Mouse (Mus musculus) hindbrain, embryonic 15.5 days (tissue): ENCODE measurements around the gene Gm20458. TPM values are rescaled to one million over a fixed set of nuclear protein-coding genes. Genes with fewer than 3 reads are reported as not detected.

Source experiments
- ATAC-seq: fragments of 200-750 bp; cut with Nextera tagmentation; 2 replicates; pipeline ENCODE4 v1.8.0; 2017; ENCODE audit warnings: low read depth, moderate number of reproducible peaks, moderate TSS enrichment; ENCODE audit not compliant: low FRiP score
- H3K27ac ChIP-seq: fragments of 300-500 bp; sonication (generic); replicated peaks from 2 replicates; pipeline ENCODE4 v1.5.1; 2015; ENCODE audit warnings: mild to moderate bottlenecking, inconsistent platforms
- H3K27me3 ChIP-seq: fragments of 300-500 bp; sonication (generic); 2 replicates; pipeline ENCODE4 v1.6.1; 2015; ENCODE audit warnings: control low read depth, inconsistent platforms
- H3K36me3 ChIP-seq: fragments of 300-500 bp; sonication (generic); 2 replicates; pipeline ENCODE4 v1.6.1; 2015; ENCODE audit warnings: control low read depth, inconsistent platforms
- H3K4me1 ChIP-seq: fragments of 300-500 bp; sonication (generic); replicated peaks from 2 replicates; pipeline ENCODE4 v1.6.1; 2015; ENCODE audit warnings: control low read depth, inconsistent platforms
- H3K4me2 ChIP-seq: fragments of 300-500 bp; sonication (generic); 2 replicates; pipeline ENCODE4 v1.6.1; 2015; ENCODE audit warnings: moderate library complexity, mild to moderate bottlenecking, inconsistent platforms
- H3K4me3 ChIP-seq: fragments of 300-500 bp; sonication (generic); 2 replicates; pipeline ENCODE4 v1.5.1; 2015; ENCODE audit warnings: mild to moderate bottlenecking, inconsistent platforms
- H3K9ac ChIP-seq: fragments of 300-500 bp; sonication (generic); 2 replicates; pipeline ENCODE4 v1.6.1; 2015; ENCODE audit warnings: inconsistent platforms
- H3K9me3 ChIP-seq: fragments of 300-500 bp; sonication (generic); 2 replicates; pipeline ENCODE4 v1.6.1; 2016; ENCODE audit warnings: control low read depth, inconsistent platforms
- WGBS: fragments of 180-500 bp; shearing (Covaris S2); methylation state at CpG from one replicate; pipeline ENCODE4 v1.1.7; 2015; 5-methylcytosine and 5-hydroxymethylcytosine counted together
- polyA plus RNA-seq: library from polyadenylated mRNA; unstranded; fragments of >200 nt; fragmentation: Nextera tagmentation; extraction: Ambion mirVana; gene quantifications from 2 replicates; pipeline ENCODE4 v1.2.1, GENCODE M21; 2015

Gm20458 gene
- polyA plus RNA-seq, 1 experiment from 2014 or later = 6.6 TPM

DNA sequence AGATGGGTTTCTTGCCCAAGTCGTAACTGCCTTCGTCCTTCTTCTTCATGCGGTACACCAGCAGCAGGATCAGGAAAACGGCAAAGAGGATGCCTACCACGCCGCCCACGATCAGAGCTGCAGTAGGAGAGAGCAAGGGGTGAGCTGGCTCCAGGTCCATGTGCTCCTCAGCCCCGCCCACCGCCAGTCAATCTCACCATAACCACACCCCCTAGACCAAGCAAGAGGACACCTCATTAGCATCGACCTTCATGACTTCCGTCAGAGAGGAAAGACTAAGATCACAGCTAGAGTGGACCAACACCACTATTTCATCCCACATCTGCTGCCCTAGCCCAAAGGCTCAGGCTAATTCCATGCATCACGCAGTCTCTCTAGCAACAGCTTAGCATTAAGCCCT is 34.6 kb upstream of the Gm20458 start:
- Histone ChIP-seq H3K36me3 (no peaks in the 10 kb centered on the region), H3K4me2 (no peak overlapping the region), H3K4me1 (no peaks in the 10 kb centered on the region), H3K4me3 (no peak overlapping the region), H3K27me3 (no peaks in the 10 kb centered on the region), H3K9me3 (no peaks in the 10 kb centered on the region), H3K9ac (no peak overlapping the region), H3K27ac (no peak overlapping the region)
- ATAC-seq = no peak
- 31% methylated on average over 12 of the region's 12 CpGs for WGBS

DNA sequence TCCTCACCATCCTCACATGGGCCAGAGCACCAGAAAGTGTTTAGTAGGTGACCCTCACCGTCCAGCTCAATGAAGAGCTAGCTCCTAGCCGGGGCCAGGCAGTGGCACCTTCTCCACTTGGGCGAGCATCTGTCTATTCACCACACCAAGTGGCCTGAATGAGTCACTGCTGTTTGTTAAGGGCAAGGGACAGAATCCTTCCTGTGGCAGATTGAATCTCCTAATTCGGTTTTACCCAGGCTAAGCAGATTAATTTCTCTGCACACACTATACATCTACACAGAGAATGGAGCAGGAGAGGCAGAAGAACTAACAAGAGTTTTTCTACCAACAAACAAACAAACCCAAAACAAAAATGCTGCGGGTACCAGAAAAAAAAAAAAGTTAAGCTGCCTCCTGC is 33.8 kb upstream of the Gm20458 start:
- H3K9ac ChIP-seq = no peak overlapping the region

DNA sequence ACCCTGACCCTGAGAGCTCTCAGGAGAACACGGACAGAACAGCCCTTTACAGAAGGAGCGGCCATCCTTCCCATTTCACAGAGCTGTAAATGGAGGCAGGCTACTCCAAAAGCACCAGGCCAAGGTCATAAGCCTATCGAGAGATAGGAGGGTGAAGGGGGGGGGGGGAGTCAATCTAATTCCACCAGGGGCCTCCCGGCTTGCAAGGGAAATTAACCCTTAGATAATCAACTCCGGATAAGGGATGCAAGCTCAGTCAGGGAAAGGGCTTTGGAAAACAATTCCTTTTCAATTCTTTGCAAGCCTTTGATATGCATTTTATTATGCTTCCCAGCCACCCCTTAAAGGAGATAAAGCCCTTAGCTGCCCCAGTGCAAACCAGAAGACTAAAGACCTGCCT is 32.3 kb upstream of the Gm20458 start:
- no peak overlapping the region for H3K27ac ChIP-seq
- H3K27me3 ChIP-seq = no peaks in the 10 kb centered on the region
- H3K9ac ChIP-seq = no peak overlapping the region
- H3K4me3 ChIP-seq = no peak overlapping the region
- no peaks in the 10 kb centered on the region for H3K4me1 ChIP-seq
- H3K36me3 ChIP-seq = no peaks in the 10 kb centered on the region
- ATAC-seq = no peak
- H3K4me2 ChIP-seq = no peak overlapping the region
- no peaks in the 10 kb centered on the region for H3K9me3 ChIP-seq
- 45% methylated on average over 5 of the region's 5 CpGs for WGBS

More for the DNA sequence above, 33.8 kb upstream of the Gm20458 start:
- Histone ChIP-seq H3K4me1 (no peaks in the 10 kb centered on the region), H3K36me3 (no peaks in the 10 kb centered on the region), H3K27ac (no peak overlapping the region), H3K27me3 (no peaks in the 10 kb centered on the region), H3K4me3 (no peak overlapping the region), H3K9me3 (no peaks in the 10 kb centered on the region), H3K4me2 (no peak overlapping the region)
- 92% methylated on average over 5 of the region's 5 CpGs for WGBS
- no peak for ATAC-seq

DNA sequence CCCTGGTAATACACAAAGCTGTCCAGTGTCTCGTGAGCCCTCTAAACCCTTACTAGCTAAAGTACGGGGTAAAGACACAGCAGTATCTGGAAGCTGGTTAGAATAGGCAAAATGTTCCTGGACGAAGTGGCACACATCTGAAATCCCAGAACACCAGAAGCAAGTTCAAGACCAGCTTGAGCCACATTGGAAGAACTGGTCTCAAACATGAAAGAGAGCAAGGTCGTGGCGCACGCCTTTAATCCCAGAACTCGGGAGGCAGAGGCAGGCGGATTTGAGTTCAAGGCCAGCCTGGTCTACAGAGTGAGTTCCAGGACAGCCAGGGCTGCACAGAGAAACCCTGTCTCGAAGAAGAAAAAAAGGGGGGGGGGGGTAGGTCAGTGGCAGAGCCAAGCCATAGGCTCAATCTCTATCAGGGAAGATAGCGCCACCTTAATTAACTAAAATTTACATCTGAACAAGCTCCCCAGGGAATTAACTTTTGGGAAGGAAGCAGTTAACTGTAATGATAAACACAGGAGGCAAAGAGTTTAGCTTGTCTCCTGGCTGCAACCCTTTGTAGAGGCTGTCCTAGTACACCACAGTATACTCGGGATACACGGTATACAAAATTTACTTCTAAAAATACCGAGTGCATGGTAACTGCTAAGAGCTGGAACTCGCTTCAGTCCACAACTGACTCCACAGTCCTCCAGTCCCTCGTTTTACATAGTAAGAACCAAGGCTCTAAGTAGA is 30.7 kb upstream of the Gm20458 start:
- Histone ChIP-seq H3K9me3 (no peaks in the 10 kb centered on the region), H3K27me3 (no peaks in the 10 kb centered on the region), H3K4me1 (no peaks in the 10 kb centered on the region), H3K4me2 (no peak overlapping the region), H3K9ac (no peak overlapping the region), H3K27ac (no peak overlapping the region), H3K36me3 (no peaks in the 10 kb centered on the region), H3K4me3 (no peak overlapping the region)
- no peak for ATAC-seq
- WGBS = 50% methylated on average over 15 of the region's 15 CpGs

DNA sequence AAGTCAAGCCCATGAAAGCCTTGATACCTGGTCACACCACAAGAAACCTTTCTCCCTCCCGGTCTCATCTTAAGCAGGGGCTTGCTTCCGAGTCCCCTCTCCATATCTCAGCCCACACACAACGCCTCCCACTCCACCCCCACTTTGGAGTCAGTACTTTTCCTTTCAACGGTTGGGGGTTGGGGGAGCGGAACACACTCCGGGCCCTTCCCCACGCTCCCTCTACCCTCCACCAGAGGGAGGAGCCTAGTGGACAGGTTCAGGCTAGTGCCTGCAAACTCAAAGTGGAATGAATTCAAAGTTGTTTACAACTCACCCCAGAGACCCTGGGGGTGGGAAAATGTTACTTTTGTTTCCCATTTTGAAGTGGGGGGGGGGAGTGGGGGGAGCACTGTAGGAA is 30.1 kb upstream of the Gm20458 start:
- no peaks in the 10 kb centered on the region for H3K9me3 ChIP-seq
- no peak overlapping the region for H3K27ac ChIP-seq
- ATAC-seq = no peak
- H3K4me2 ChIP-seq = no peak overlapping the region
- no peaks in the 10 kb centered on the region for H3K36me3 ChIP-seq
- H3K4me1 ChIP-seq = no peaks in the 10 kb centered on the region
- no peak overlapping the region for H3K9ac ChIP-seq
- no peak overlapping the region for H3K4me3 ChIP-seq
- 14% methylated on average over 7 of the region's 7 CpGs for WGBS
- no peaks in the 10 kb centered on the region for H3K27me3 ChIP-seq

DNA sequence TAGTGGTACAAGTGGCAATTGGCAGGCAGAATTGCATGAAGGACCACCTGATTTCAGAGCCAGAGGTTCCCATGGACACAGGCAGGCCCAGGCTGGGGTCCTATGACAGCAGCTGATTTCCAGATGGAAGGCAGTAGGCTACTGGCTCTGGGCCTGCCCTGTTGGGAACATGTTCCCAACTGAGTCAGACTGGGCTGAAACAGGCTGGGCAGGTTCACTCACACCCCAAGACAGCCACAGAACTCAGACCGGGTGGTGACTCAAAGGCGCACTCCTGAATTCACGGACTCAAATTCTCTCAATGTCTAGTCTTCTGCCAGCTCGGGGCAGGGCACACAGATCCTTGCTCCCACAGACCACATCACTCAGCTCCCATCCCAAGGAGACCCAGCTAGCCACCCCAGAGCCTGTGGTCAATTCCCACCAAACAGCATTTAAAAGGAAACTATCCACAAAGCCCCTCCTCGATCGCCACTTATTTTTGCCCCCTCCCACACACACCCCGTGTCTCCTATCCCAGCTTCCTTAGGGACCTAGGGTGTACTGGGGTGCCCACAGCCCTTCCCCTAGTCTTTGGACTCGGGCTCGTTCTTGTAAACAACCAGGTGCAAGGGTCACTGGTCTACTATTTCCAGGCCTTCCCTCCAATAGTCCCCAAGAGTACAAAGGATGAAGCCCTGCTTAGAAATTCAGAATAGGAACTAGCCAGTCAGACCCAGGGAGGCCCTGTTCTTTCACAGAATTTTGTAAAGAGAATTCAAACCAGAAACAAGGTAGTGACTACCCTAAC is 28.9 kb upstream of the Gm20458 start:
- Histone ChIP-seq H3K4me1 (no peaks in the 10 kb centered on the region), H3K27ac (no peak overlapping the region), H3K36me3 (no peaks in the 10 kb centered on the region), H3K4me2 (no peak overlapping the region), H3K9me3 (no peaks in the 10 kb centered on the region), H3K4me3 (no peak overlapping the region), H3K9ac (no peak overlapping the region), H3K27me3 (no peaks in the 10 kb centered on the region)
- no peak for ATAC-seq
- WGBS = 67% methylated on average over 9 of the region's 9 CpGs

DNA sequence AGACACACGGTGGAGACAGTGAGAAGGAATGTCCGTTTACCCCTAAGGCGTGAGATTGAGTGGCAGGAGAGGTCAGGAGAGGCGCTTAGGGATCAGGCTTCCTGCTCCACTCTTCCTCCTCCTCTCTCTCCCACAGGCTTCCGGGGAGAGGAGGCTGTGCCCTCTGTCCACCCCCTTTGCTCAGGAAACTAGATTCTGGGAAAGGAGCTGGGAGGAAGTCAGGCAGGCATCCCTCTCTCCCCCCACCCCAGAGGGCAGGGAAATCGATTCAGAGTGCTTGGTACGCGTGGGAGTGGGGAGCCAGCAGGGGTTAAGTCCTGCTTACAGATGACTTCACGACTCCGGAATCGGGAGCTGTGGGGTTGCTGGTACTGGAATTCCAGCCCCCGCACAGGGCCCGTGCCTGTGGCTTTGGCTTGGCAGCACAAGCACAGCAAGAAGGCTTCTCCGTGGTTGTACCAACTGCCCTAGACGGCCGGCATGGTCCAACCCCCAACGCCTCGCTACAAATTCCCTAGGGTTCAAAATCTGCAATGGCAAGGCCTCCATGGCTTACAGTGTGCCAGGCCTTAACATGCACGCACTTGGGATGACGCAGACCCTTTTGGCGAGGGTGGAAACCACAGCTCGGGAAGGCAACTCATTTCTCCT is 28.1 kb upstream of the Gm20458 start:
- H3K4me2 ChIP-seq = no peak overlapping the region
- no peaks in the 10 kb centered on the region for H3K36me3 ChIP-seq
- WGBS = 32% methylated on average over 22 of the region's 22 CpGs
- no peak for ATAC-seq
- no peaks in the 10 kb centered on the region for H3K9me3 ChIP-seq
- H3K27ac ChIP-seq = no peak overlapping the region
- no peaks in the 10 kb centered on the region for H3K4me1 ChIP-seq
- H3K9ac ChIP-seq = no peak overlapping the region
- no peak overlapping the region for H3K4me3 ChIP-seq
- no peaks in the 10 kb centered on the region for H3K27me3 ChIP-seq

DNA sequence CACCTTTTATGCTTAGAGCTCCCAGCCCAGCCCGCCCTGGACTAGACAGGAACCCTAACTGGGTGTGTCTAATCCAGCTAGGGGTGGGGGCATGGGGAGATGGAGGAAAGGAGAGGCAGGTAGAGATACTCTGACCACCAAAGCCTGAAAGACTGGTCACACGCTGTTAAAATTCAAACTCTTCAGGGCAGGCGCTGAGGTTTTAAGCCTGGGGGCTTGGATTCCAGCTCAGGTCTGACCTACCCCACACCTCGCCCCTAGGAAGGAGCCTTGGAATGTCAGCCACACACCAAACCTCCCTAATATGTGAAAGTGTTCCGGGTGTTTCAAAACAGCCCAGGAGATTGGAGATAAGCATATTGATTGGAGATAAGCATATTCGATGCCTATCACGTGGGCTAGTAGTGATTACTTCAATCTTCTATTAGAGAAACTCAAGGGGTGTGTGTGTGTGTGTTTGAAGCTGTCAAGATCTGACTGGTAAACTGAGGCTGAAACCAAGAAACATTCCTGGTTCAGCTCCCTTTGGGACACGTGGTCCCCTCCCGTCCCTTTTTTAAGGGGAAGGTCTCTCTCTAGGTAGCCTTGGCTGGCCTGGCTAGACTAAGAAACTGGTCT is 27.4 kb upstream of the Gm20458 start:
- Histone ChIP-seq H3K4me2 (no peak overlapping the region), H3K4me3 (no peak overlapping the region), H3K27ac (no peak overlapping the region), H3K27me3 (no peaks in the 10 kb centered on the region), H3K9me3 (no peaks in the 10 kb centered on the region), H3K36me3 (no peaks in the 10 kb centered on the region), H3K4me1 (no peaks in the 10 kb centered on the region), H3K9ac (no peak overlapping the region)
- no peak for ATAC-seq
- 86% methylated on average over 9 of the region's 9 CpGs for WGBS

DNA sequence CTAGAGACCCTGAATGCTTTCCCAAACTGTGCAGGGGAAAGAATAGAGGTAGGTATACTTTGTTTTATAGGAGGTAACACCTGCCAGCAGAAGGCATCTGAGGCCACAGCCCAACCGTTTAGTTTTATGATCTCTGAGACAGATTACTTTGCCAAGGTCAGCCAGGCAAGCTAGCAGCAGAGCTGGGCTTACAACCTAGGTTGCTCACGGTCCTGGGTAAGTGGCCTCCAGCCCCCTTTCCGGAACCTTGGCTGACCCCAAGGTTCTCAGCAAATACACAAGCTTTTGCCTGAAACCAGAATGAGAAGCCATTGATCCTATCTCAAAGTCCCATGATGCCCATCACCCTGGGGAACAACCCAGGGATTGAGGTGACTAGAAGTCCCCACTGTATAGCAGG is 26.1 kb upstream of the Gm20458 start:
- Histone ChIP-seq H3K4me3 (no peak overlapping the region), H3K9me3 (no peaks in the 10 kb centered on the region), H3K27me3 (no peaks in the 10 kb centered on the region), H3K4me1 (no peaks in the 10 kb centered on the region), H3K9ac (no peak overlapping the region), H3K27ac (no peak overlapping the region), H3K4me2 (no peak overlapping the region), H3K36me3 (no peaks in the 10 kb centered on the region)
- ATAC-seq = no peak
- WGBS = 86% methylated on average over 3 of the region's 3 CpGs

DNA sequence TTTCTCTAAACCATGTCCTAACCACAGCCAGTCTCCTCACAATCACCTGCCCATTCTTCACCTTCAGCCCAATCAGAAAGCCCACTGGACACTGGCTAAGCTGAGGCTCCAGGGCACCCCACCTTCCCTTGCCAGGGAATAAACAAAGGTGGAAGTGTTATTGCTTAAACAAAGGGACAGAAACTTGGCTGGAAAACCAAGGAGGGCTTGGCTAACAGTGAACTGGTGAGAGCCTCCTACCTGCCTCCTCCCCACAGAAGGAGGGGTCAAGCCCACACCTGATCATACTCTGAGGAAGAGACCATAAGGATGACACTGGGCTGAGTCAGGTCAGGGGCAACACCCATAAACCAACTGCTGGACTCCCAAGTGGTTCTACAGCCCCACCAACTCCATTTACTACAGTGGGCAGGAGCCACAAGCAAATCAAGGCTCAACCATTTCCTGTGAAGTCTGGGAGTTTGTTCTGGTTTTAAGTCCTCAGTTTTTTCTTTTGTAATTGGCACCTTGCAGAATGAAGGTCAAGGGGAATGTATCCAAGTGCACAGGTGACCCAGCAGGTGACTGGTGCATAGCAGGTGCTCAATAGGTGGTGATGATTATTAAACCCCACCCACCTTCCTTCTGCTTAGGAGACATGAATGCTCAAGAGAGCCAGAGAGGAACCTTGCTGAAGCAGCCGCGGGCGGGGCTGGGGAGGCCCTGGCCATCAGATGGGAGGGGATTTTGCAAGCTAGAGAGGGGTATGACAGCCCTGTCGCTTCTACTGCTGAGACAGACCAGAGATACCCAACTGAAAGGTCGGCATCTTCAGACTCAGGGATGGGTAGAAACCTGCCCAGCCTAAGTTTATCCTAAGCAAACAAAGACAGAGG is 25.3 kb upstream of the Gm20458 start:
- ATAC-seq = no peak
- Histone ChIP-seq H3K9ac (no peak overlapping the region), H3K27me3 (no peaks in the 10 kb centered on the region), H3K36me3 (no peaks in the 10 kb centered on the region), H3K4me2 (no peak overlapping the region), H3K4me3 (no peak overlapping the region), H3K9me3 (no peaks in the 10 kb centered on the region), H3K27ac (no peak overlapping the region), H3K4me1 (no peaks in the 10 kb centered on the region)
- WGBS = 58% methylated on average over 5 of the region's 5 CpGs

DNA sequence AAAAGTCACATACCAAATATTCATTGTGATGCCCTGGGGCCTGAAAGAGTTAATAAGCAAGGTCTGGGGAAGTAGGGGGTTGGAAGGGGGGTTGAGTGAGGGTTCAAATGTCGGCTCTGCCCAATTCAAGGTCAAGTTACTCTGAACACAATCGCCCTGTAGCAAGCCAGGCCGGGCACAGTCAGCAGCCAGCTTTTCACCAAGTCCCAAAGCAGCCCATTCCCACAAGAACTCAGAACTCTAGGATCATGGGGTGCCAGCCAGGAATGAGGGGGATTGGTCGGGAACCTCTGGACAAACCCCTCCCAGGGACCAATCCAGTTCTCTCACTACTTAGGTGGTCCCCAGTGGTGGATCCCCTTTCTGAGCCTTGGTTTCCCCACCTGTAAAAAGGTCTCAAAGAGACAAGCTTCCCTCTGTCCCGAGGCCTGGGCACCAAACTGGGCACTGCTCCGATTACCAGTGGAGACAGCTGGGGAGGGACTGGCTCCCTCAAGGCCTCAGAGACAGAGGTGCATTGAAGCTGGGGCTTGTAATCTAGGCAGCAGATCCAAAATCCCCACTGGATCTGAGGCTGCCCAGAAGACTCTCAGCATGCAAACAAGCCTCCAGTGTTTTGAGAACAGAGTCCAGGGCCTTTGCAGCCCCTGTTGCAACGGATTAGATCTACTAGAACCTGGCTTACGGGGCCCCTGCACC is 24.4 kb upstream of the Gm20458 start:
- H3K4me1 ChIP-seq = no peaks in the 10 kb centered on the region
- 27% methylated on average over 8 of the region's 8 CpGs for WGBS
- no peak overlapping the region for H3K4me2 ChIP-seq
- H3K36me3 ChIP-seq = no peaks in the 10 kb centered on the region
- H3K9ac ChIP-seq = no peak overlapping the region
- no peak overlapping the region for H3K27ac ChIP-seq
- no peak overlapping the region for H3K4me3 ChIP-seq
- no peak for ATAC-seq
- H3K27me3 ChIP-seq = peaks cover 6% of the 10 kb centered on the region
- H3K9me3 ChIP-seq = no peaks in the 10 kb centered on the region
